Mouse (Mus musculus) kidney, adult 2 months (tissue): ENCODE data around the gene Spata5.

Experiments
- CTCF ChIP-seq: fragments of 200-500 bp; conservative IDR thresholded peaks from 2 replicates; pipeline ENCODE4 v1.5.1; 2011; ENCODE audit warnings: low read depth, mild to moderate bottlenecking, control low read depth, low read length, moderate library complexity, mixed read lengths; ENCODE audit not compliant: insufficient read depth, insufficient read length
- POLR2A ChIP-seq: fragments of 200-500 bp; IDR thresholded peaks from one replicate; pipeline ENCODE4 v1.6.1; 2011; ENCODE audit warnings: low read depth, low read length, control low read depth

DNA sequence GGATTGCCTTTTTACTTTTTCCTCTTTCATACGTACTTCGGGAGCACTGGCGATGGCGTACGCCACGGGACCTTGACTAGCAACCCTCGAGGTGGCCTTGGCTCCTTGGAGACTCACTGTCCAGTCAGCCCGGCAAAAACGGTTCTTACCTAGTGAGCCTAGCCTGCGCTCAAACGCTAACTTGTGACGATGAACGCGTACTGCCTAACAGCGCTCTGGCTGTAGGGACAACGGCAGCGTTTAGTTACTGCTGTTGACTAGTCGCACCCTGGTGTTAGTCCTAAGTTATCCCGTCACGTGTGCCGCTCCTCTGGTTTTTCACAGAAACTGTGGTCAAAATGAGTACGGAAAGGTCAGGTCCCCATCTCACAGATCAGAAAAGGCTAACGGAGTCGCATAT is 945 bp downstream of the Spata5 start:
- TF ChIP-seq CTCF (no peak), POLR2A (no peak)
